Mouse (Mus musculus) ES-CJ7 (cell line): ENCODE data around the gene Gm9745.
"Not testable (repeated sequence)": the region's sequence is repeated elsewhere in the genome, so short reads cannot be mapped to it uniquely, and the experiment has no call there.

Source experiments
- DNase-seq: peaks from one replicate; pipeline ENCODE4 v3.0.0; 2011; ENCODE audit warnings: low read depth, low spot score

Gm9745 gene

GRCm38 (mm10) chr13:8948131-8948530 is at the start of gene Gm9745:
Gene Gm9745, minus strand, starts transcription at chr13:8948231.
- DNase-seq = not testable (repeated sequence)

GRCm38 (mm10) chr13:8997221-8997620 is 49.2 kb upstream of the Gm9745 start:
- not testable (repeated sequence) for DNase-seq

- DNase-seq = peak; percentile 98
These were observed 48.2 kb upstream of the Gm9745 start, which contains the start of gene Gtpbp4 for GRCm38 (mm10) chr13:8995990-8996786. Gene Gtpbp4, minus strand, starts transcription at chr13:8996083.

- peak; percentile 66 for DNase-seq
These were observed 47.3 kb upstream of the Gm9745 start for GRCm38 (mm10) chr13:8995159-8995989.

- peak; percentile 50 for DNase-seq
These were observed 44.2 kb upstream of the Gm9745 start for GRCm38 (mm10) chr13:8992231-8992630.

- no peak for DNase-seq
These were observed 24.9 kb upstream of the Gm9745 start for GRCm38 (mm10) chr13:8972972-8973371.

- no peak for DNase-seq
These were observed 24.3 kb upstream of the Gm9745 start for GRCm38 (mm10) chr13:8972369-8972768.

GRCm38 (mm10) chr13:8967742-8968141 is 19.7 kb upstream of the Gm9745 start:
- no peak for DNase-seq

- DNase-seq = no peak
These were observed 17.2 kb upstream of the Gm9745 start for GRCm38 (mm10) chr13:8965224-8965623.

- DNase-seq = not testable (repeated sequence)
These were observed 14.2 kb upstream of the Gm9745 start for GRCm38 (mm10) chr13:8962266-8962665.

GRCm38 (mm10) chr13:8961128-8961888 is 13.3 kb upstream of the Gm9745 start:
- not testable (repeated sequence) for DNase-seq

GRCm38 (mm10) chr13:8959554-8959953 is 11.5 kb upstream of the Gm9745 start:
- not testable (repeated sequence) for DNase-seq

- DNase-seq = not testable (repeated sequence)
These were observed 11.0 kb upstream of the Gm9745 start for GRCm38 (mm10) chr13:8959058-8959457.

GRCm38 (mm10) chr13:8956873-8957272 is 8.8 kb upstream of the Gm9745 start:
- DNase-seq = not testable (repeated sequence)

GRCm38 (mm10) chr13:8955127-8955526 is 7.1 kb upstream of the Gm9745 start:
- DNase-seq = not testable (repeated sequence)

GRCm38 (mm10) chr13:8952563-8952962 is 4.5 kb upstream of the Gm9745 start, which contains the start of gene Idi2:
Gene Idi2, plus strand, starts transcription at chr13:8952863.
- DNase-seq = not testable (repeated sequence)

GRCm38 (mm10) chr13:8943828-8944227 is 4.2 kb downstream of the Gm9745 start:
- DNase-seq = not testable (repeated sequence)

GRCm38 (mm10) chr13:8941701-8942100 is 6.3 kb downstream of the Gm9745 start:
- not testable (repeated sequence) for DNase-seq

GRCm38 (mm10) chr13:8941110-8941509 is 6.9 kb downstream of the Gm9745 start:
- not testable (repeated sequence) for DNase-seq

- DNase-seq = peak; percentile 58
These were observed 10.4 kb downstream of the Gm9745 start for GRCm38 (mm10) chr13:8937611-8938140.

- DNase-seq = no peak
These were observed 14.5 kb downstream of the Gm9745 start for GRCm38 (mm10) chr13:8933499-8933898.
